Mouse (Mus musculus): ENCODE data around the gene Serpina3a. TPM values are rescaled to one million over a fixed set of nuclear protein-coding genes. Genes with fewer than 3 reads are reported as not detected.

Serpina3a gene
- polyA plus RNA-seq, 1 experiment: not detected

DNA sequence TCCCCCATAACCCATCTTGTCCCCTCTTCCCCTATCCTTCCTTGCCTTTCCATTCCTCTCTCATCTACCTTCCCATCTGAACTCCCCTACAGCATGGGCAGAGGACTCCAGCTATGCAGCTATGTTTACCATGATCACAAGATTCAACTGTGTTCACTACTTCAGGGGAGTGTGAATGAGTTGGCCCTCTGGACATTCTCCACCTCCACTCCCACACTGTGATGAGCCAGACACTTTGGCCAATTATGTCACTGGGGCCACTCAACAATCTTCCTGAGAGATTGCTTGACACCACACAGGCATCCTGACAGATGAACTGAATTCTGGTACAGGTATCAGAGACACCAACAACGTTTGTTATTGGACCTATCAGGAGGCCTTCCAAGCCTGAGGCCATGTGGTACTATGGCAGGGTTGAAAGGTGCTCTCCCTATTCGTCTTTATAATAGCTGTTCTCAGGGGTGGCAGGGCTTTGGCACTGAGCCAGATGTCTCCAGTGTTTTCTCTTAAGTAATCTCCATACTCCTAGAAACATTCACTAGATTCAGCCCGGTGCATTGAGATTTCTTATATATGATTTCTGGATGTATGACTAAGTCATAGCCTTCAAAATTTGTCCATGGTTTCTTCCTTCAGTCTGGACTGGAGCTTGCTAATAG, 2.5 kb downstream of the Serpina3a start:
- WGBS: 76% methylated on average over 3 of the region's 3 CpGs
- no peaks in the 10 kb centered on the region for H3K4me1 ChIP-seq (replicated peaks; ENCODE audit: control insufficient read depth, insufficient read depth, low read length)
- no peak overlapping the region for H3K27ac ChIP-seq (ENCODE audit: control insufficient read depth, insufficient read depth, low read length)
- no peak overlapping the region for H3K4me3 ChIP-seq (ENCODE audit: control insufficient read depth, insufficient read depth, low read length)
- no peaks in the 10 kb centered on the region for H3K36me3 ChIP-seq (ENCODE audit: control insufficient read depth, insufficient read depth, low read length)
- H3K27me3 ChIP-seq (ENCODE audit: control insufficient read depth, insufficient read depth, low read length): no peaks in the 10 kb centered on the region
- DNase-seq: no peak
- TF ChIP-seq CTCF (IDR thresholded peaks at IDR 0.05; ENCODE audit: borderline replicate concordance, control insufficient read depth, extremely low read depth, insufficient read depth, low read length, poor library complexity): no peak
- no peak for TF ChIP-seq POLR2A (IDR thresholded peaks at IDR 0.05; ENCODE audit: control insufficient read depth, extremely low read depth, insufficient read depth, low read length, poor library complexity)

DNA sequence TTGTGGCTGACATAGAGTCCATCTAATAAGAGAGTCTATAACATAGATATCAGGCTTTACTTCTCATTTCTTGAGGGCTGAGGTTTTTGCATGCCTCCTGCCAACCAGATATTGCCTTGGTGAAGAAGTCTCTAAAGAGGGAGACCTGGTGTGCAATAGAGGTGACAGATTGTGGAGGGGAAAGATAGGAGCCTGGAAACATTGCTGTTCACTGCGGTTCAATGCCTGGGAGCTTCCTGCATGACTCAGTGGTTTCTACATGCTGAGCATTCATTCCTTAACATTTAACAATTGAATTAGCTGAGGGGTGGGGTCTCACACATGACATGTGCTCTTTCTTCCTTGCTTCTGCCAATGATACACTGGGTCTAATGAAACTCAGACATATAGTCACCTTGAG, 10.6 kb downstream of the Serpina3a start:
- WGBS: 26% methylated on average over 1 of the region's 1 CpGs
- Histone ChIP-seq H3K4me1 (replicated peaks; ENCODE audit: control insufficient read depth, insufficient read depth, low read length) (no peaks in the 10 kb centered on the region), H3K4me3 (ENCODE audit: control insufficient read depth, insufficient read depth, low read length) (no peak overlapping the region), H3K27me3 (ENCODE audit: control insufficient read depth, insufficient read depth, low read length) (no peaks in the 10 kb centered on the region), H3K36me3 (ENCODE audit: control insufficient read depth, insufficient read depth, low read length) (no peaks in the 10 kb centered on the region), H3K27ac (ENCODE audit: control insufficient read depth, insufficient read depth, low read length) (no peak overlapping the region)
- no peak for DNase-seq
- TF ChIP-seq CTCF (IDR thresholded peaks at IDR 0.05; ENCODE audit: borderline replicate concordance, control insufficient read depth, extremely low read depth, insufficient read depth, low read length, poor library complexity): no peak
- TF ChIP-seq POLR2A (IDR thresholded peaks at IDR 0.05; ENCODE audit: control insufficient read depth, extremely low read depth, insufficient read depth, low read length, poor library complexity): no peak

DNA sequence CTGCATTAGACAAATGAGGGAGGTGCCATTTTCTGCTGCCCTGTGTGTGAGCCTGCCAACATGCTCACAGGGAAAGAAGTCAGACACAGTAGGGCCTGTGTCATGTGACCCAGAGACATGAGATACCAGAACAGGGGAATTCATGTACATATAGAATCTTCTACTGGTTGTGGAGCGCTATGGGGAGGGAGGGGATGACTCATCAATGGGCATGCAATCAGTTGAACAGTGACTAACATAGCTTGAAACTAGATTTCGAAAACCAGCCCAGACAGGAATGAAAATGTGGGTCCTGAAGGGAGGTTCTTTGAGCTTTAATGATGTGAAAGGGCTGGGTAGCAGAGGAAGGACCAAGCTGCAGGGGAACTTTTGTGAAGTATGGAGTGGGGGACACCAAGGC, 11.5 kb downstream of the Serpina3a start:
- Histone ChIP-seq H3K27ac (ENCODE audit: control insufficient read depth, insufficient read depth, low read length) (no peak overlapping the region), H3K27me3 (ENCODE audit: control insufficient read depth, insufficient read depth, low read length) (no peaks in the 10 kb centered on the region), H3K4me1 (replicated peaks; ENCODE audit: control insufficient read depth, insufficient read depth, low read length) (no peaks in the 10 kb centered on the region), H3K4me3 (ENCODE audit: control insufficient read depth, insufficient read depth, low read length) (no peak overlapping the region), H3K36me3 (ENCODE audit: control insufficient read depth, insufficient read depth, low read length) (no peaks in the 10 kb centered on the region)
- 90% methylated on average over 2 of the region's 2 CpGs for WGBS
- TF ChIP-seq POLR2A (IDR thresholded peaks at IDR 0.05; ENCODE audit: control insufficient read depth, extremely low read depth, insufficient read depth, low read length, poor library complexity): no peak
- DNase-seq: no peak

GRCm38 (mm10) chr12:104125021-104125560, 12.6 kb downstream of the Serpina3a start:
- Histone ChIP-seq H3K36me3 (ENCODE audit: control insufficient read depth, insufficient read depth, low read length) (no peaks in the 10 kb centered on the region), H3K27me3 (ENCODE audit: control insufficient read depth, insufficient read depth, low read length) (no peaks in the 10 kb centered on the region), H3K4me3 (ENCODE audit: control insufficient read depth, insufficient read depth, low read length) (no peak overlapping the region), H3K4me1 (replicated peaks; ENCODE audit: control insufficient read depth, insufficient read depth, low read length) (no peaks in the 10 kb centered on the region), H3K27ac (ENCODE audit: control insufficient read depth, insufficient read depth, low read length) (no peak overlapping the region)
- TF ChIP-seq POLR2A (IDR thresholded peaks at IDR 0.05; ENCODE audit: control insufficient read depth, extremely low read depth, insufficient read depth, low read length, poor library complexity) (no peak), CTCF (IDR thresholded peaks at IDR 0.05; ENCODE audit: borderline replicate concordance, control insufficient read depth, extremely low read depth, insufficient read depth, low read length, poor library complexity) (no peak)
- no peak for DNase-seq
- WGBS: 89% methylated on average over 5 of the region's 5 CpGs

DNA sequence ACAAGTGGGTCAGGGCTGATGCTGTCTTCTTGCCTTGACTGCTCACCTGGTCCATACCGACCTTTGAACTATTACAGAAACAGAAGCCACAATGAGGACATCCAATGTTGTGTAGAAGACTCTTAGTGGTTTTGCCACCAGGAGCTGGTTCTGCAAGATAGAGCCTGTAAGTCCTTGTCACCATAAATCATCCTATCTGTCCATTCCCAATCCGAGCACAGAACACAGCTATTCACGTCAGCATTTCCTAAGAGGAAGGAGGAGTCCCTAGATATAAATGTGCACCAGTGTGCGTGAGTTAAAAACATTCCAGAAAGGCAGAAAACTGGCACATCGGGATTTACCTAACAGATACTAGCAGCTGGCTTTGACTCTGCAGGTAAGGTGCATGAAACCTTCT, 15.2 kb downstream of the Serpina3a start, which contains the start of gene Serpina3b:
Gene Serpina3b, plus strand, starts transcription at position 301 of the 400 bp plus-strand sequence.
- Histone ChIP-seq H3K27me3 (ENCODE audit: control insufficient read depth, insufficient read depth, low read length) (no peaks in the 10 kb centered on the region), H3K4me3 (ENCODE audit: control insufficient read depth, insufficient read depth, low read length) (no peak within 1 kb of the TSS), H3K4me1 (replicated peaks; ENCODE audit: control insufficient read depth, insufficient read depth, low read length) (no peaks in the 10 kb centered on the region), H3K36me3 (ENCODE audit: control insufficient read depth, insufficient read depth, low read length) (no peaks in the 10 kb centered on the region), H3K27ac (ENCODE audit: control insufficient read depth, insufficient read depth, low read length) (no peak within 1 kb of the TSS)
- no peak for TF ChIP-seq CTCF (IDR thresholded peaks at IDR 0.05; ENCODE audit: borderline replicate concordance, control insufficient read depth, extremely low read depth, insufficient read depth, low read length, poor library complexity)
- TF ChIP-seq POLR2A (IDR thresholded peaks at IDR 0.05; ENCODE audit: control insufficient read depth, extremely low read depth, insufficient read depth, low read length, poor library complexity): no peak
- WGBS: 87% methylated on average over 5 of the region's 5 CpGs
- DNase-seq: no peak

DNA sequence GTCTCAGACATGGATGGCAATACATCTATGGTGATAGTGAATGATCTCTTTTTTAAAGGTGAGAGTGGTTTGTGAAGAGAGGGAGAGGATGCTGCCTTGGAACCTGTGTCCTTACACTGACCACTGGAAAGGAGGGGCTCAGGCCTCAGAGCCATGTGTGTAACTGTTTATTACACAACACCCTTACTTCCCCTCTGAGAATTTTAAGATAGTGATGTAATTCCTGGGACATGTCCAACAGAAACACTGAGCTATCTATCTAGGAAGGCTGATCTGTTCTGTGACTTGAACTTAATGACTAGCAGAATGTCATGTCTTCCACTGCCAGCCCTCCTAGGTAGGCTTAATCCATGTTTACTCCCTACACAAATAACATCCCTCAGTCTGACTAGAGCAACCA, 18.5 kb downstream of the Serpina3a start:
- DNase-seq: no peak
- no peaks in the 10 kb centered on the region for H3K4me1 ChIP-seq (replicated peaks; ENCODE audit: control insufficient read depth, insufficient read depth, low read length)

DNA sequence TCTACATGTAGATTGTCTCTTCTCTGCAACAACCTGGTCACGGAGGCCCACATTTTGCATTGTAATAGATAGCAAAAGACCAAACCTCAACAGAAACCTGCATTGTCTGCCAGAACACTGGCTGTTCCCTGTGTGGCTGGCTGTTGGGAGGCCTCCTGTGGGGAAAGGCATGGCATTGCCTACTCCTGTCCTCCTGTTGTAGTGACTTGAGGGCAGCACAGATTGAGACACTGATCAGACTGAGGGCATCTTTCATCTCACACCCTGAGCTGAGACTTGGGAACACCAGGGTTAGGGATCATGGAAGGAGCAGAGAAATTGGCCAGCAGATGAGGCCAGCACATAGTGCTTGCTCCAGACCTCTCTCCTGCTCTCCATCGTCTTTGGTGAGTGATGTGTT, 25.7 kb downstream of the Serpina3a start:
- H3K4me3 ChIP-seq (ENCODE audit: control insufficient read depth, insufficient read depth, low read length): no peak overlapping the region
- DNase-seq: no peak
- TF ChIP-seq CTCF (IDR thresholded peaks at IDR 0.05; ENCODE audit: borderline replicate concordance, control insufficient read depth, extremely low read depth, insufficient read depth, low read length, poor library complexity) (no peak), POLR2A (IDR thresholded peaks at IDR 0.05; ENCODE audit: control insufficient read depth, extremely low read depth, insufficient read depth, low read length, poor library complexity) (no peak)
- no peaks in the 10 kb centered on the region for H3K4me1 ChIP-seq (replicated peaks; ENCODE audit: control insufficient read depth, insufficient read depth, low read length)
- WGBS: 91% methylated on average over 2 of the region's 2 CpGs
- H3K36me3 ChIP-seq (ENCODE audit: control insufficient read depth, insufficient read depth, low read length): no peaks in the 10 kb centered on the region
- no peaks in the 10 kb centered on the region for H3K27me3 ChIP-seq (ENCODE audit: control insufficient read depth, insufficient read depth, low read length)
- H3K27ac ChIP-seq (ENCODE audit: control insufficient read depth, insufficient read depth, low read length): no peak overlapping the region

More for the DNA sequence above, 18.5 kb downstream of the Serpina3a start:
- TF ChIP-seq POLR2A (IDR thresholded peaks at IDR 0.05; ENCODE audit: control insufficient read depth, extremely low read depth, insufficient read depth, low read length, poor library complexity) (no peak), CTCF (IDR thresholded peaks at IDR 0.05; ENCODE audit: borderline replicate concordance, control insufficient read depth, extremely low read depth, insufficient read depth, low read length, poor library complexity) (no peak)
- Histone ChIP-seq H3K36me3 (ENCODE audit: control insufficient read depth, insufficient read depth, low read length) (no peaks in the 10 kb centered on the region), H3K27me3 (ENCODE audit: control insufficient read depth, insufficient read depth, low read length) (no peaks in the 10 kb centered on the region), H3K4me3 (ENCODE audit: control insufficient read depth, insufficient read depth, low read length) (no peak overlapping the region), H3K27ac (ENCODE audit: control insufficient read depth, insufficient read depth, low read length) (no peak overlapping the region)
